Mouse (Mus musculus) hindbrain, embryonic 16.5 days (tissue): ENCODE measurements around the gene Wnt1. TPM values are rescaled to one million over a fixed set of nuclear protein-coding genes. Genes with fewer than 3 reads are reported as not detected.

ENCODE experiments used
- ATAC-seq: fragments of 200-750 bp; cut with Nextera tagmentation; 2 replicates; pipeline ENCODE4 v1.8.0; 2017; ENCODE audit warnings: moderate TSS enrichment, moderate library complexity
- H3K27ac ChIP-seq: fragments of 300-500 bp; sonication (generic); 2 replicates; pipeline ENCODE4 v1.5.1; 2014; ENCODE audit warnings: low read depth, mild to moderate bottlenecking, control low read depth, low read length, moderate library complexity
- H3K27me3 ChIP-seq: fragments of 300-500 bp; sonication (generic); replicated peaks from 2 replicates; pipeline ENCODE4 v1.6.1; 2014; ENCODE audit warnings: low read length; ENCODE audit not compliant: control insufficient read depth, insufficient read depth
- H3K36me3 ChIP-seq: fragments of 300-500 bp; sonication (generic); 2 replicates; pipeline ENCODE4 v1.6.1; 2014; ENCODE audit warnings: mild to moderate bottlenecking, low read length, moderate library complexity, mixed read lengths; ENCODE audit not compliant: control insufficient read depth, insufficient read depth
- H3K4me1 ChIP-seq: fragments of 300-500 bp; sonication (generic); 2 replicates; pipeline ENCODE4 v1.6.1; 2014; ENCODE audit warnings: low read depth, low read length; ENCODE audit not compliant: control insufficient read depth, insufficient read depth
- H3K4me2 ChIP-seq: fragments of 300-500 bp; sonication (generic); 2 replicates; pipeline ENCODE4 v1.6.1; 2014; ENCODE audit warnings: mild to moderate bottlenecking, low read length, control low read depth, moderate library complexity
- H3K4me3 ChIP-seq: fragments of 300-500 bp; sonication (generic); 2 replicates; pipeline ENCODE4 v1.5.1; 2014; ENCODE audit warnings: mild to moderate bottlenecking, low read length, control low read depth, moderate library complexity
- H3K9ac ChIP-seq: fragments of 300-500 bp; sonication (generic); 2 replicates; pipeline ENCODE4 v1.6.1; 2014; ENCODE audit warnings: low read depth, mild to moderate bottlenecking, control low read depth, low read length, moderate library complexity
- H3K9me3 ChIP-seq: fragments of 300-500 bp; sonication (generic); 2 replicates; pipeline ENCODE4 v1.6.1; 2014; ENCODE audit warnings: mild to moderate bottlenecking, low read length, moderate library complexity; ENCODE audit not compliant: control insufficient read depth
- WGBS: fragments of 180-500 bp; shearing (Covaris S2); extraction: QIAGEN DNeasy Blood & Tissue Kit; methylation state at CpG from one replicate; pipeline ENCODE4 v1.1.7; 2014; 5-methylcytosine and 5-hydroxymethylcytosine counted together
- polyA plus RNA-seq: library from polyadenylated mRNA; unstranded; fragments of >200 nt; fragmentation: Nextera tagmentation; extraction: Ambion mirVana; gene quantifications from 2 replicates; pipeline ENCODE4 v1.2.1, GENCODE M21; 2015

Wnt1 gene
- polyA plus RNA-seq, 1 experiment from 2014 or later = 1.2 TPM

DNA sequence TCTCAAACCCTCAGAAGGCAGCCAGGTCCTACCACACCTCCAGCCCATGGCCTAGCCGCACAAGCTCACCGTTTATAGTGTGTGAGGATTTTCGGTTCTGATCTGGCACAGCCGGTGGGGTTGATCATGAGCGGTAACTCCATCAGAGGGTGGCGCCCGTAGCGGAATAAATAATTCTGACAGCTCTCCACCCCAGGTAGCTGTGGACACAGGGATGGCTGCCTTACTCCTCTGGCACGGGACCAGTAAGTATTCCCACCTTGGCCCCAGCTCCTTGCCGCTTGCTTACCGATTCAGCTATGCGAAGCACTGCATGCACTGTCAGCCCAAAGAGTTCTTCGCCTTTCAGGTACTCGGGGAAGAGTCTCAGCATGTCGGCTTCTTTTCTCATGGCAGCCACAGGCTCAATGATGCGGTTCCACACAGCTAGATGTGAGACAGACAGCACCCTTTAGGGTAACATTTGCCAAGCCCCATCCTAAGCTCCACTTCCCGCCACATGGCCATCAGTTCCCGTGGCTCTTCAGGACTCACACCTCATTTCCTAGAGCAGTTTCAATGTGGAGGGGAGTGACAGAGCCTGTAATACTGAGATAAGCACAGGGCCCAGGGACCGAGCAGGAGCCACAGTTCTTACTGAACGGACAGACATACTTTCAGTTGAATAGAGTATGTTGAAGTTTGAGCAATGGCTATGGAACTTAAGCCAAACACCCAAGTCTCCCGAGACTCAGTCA, 47.5 kb downstream of the Wnt1 start:
- H3K27me3 ChIP-seq = no peaks in the 10 kb centered on the region
- 94% methylated on average over 21 of the region's 21 CpGs for whole genome bisulfite sequencing

DNA sequence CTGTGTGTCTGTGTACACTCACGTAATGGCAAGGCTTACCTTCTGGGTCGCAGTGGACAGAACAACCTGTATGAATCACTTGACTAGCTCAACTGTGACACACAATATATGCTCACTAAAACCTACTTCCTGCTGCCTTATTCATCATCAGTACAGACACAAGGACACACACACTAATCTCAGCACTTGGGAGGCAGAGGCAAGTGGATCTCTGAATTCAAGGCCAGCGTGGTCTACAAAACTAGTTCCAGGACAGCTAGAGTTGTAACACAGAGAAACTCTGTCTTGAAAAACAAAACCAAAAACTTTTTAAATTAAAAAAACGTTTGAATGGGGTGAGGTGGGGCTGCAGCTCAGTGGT, 48.1 kb downstream of the Wnt1 start:
- no peak overlapping the region for H3K9ac ChIP-seq
- ATAC-seq = no peak
- H3K4me3 ChIP-seq = no peak overlapping the region
- no peaks in the 10 kb centered on the region for H3K9me3 ChIP-seq
- 75% methylated on average over 4 of the region's 4 CpGs for WGBS
- no peaks in the 10 kb centered on the region for H3K27me3 ChIP-seq
- no peak overlapping the region for H3K27ac ChIP-seq
- H3K36me3 ChIP-seq = peaks cover 69% of the 10 kb centered on the region
- no peaks in the 10 kb centered on the region for H3K4me1 ChIP-seq
- no peak overlapping the region for H3K4me2 ChIP-seq

More for the DNA sequence above, 47.5 kb downstream of the Wnt1 start:
- Histone ChIP-seq H3K9me3 (no peaks in the 10 kb centered on the region), H3K27ac (no peak overlapping the region), H3K4me2 (no peak overlapping the region), H3K4me1 (no peaks in the 10 kb centered on the region), H3K9ac (no peak overlapping the region), H3K36me3 (peaks cover 66% of the 10 kb centered on the region), H3K4me3 (no peak overlapping the region)
- ATAC-seq = no peak

DNA sequence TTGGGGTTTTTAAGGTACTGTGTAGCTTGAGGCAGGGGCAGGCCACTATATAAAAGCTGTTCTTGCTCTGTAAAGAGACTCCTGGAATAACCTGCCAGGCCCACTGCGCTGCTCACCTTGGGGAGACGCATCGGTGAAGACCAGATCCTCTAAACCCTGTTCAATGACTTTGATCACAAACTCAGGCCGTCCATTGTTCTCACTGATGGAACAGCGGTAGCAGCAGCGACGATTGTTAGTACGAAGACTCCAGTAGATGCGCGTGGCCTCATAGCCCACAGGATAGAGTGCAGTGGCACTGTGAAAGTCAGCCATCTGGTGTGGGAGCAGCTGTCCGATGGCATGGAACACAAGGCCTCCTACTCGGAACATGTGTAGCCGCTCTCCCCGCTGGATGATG, 49.5 kb downstream of the Wnt1 start:
- Histone ChIP-seq H3K4me3 (no peak overlapping the region), H3K27me3 (no peaks in the 10 kb centered on the region), H3K4me2 (no peak overlapping the region), H3K9me3 (no peaks in the 10 kb centered on the region), H3K27ac (no peak overlapping the region), H3K36me3 (peaks cover 73% of the 10 kb centered on the region), H3K4me1 (no peaks in the 10 kb centered on the region), H3K9ac (no peak overlapping the region)
- no peak for ATAC-seq
- WGBS = 94% methylated on average over 14 of the region's 14 CpGs

DNA sequence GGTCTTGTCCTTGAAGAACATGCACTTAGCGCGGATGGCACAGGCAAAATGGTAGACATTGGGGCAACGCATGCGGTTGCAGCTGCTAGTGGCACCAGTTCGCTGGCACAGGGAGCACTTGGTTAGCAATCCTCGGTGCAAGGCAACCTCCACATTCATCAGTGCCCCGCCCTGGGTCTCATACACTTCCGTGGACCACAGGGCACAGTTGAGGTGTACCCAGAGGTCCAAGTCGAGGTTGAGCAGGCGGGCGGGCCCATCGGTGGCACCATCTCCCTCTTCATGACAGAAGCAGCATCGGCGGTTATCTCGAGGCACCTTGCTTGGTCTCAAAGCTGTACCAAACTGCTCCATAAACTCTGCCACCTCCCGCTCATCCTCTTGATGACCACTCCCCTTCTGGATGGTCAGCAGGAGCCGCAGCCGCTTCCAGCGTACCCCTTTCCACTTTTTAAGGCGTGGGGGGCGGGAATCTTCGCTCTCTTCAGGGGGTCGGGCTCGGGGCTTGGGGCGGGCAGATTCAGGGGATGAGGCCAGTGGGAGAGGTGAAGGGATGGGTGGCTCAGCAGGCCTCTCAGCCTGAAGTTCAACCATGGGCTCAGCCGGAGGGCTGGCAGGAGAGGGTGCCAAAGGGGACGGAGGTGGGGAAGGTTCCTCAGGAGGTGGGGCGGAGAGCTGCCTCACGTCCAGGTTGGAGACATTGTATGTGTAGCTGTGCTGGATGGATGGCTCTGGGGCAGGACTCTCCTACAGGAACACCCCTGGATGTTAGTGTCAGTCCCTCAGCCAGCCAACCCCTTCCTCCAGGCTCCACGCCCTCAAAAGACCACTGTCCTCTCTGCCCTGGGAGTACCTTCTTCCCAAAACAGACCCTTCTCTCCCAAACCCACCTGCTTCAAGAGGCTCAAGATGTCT, 50.3 kb downstream of the Wnt1 start:
- Histone ChIP-seq H3K27me3 (no peaks in the 10 kb centered on the region), H3K36me3 (peaks cover 73% of the 10 kb centered on the region), H3K4me1 (no peaks in the 10 kb centered on the region), H3K4me2 (no peak overlapping the region), H3K27ac (no peak overlapping the region), H3K9ac (no peak overlapping the region), H3K9me3 (no peaks in the 10 kb centered on the region), H3K4me3 (no peak overlapping the region)
- no peak for ATAC-seq
- WGBS = 96% methylated on average over 30 of the region's 30 CpGs

Other genes starting within 250 kb of the Wnt1 start
- gene Ccnt1, start 218.9 kb upstream of the Wnt1 start, polyA plus RNA-seq = 58.9 and 69.4 TPM in 2 replicates
- 0.30 and 0.31 TPM in 2 replicates for gene 4930415O20Rik, start 218.9 kb upstream of the Wnt1 start, polyA plus RNA-seq
- 9.1 and 10.1 TPM in 2 replicates for gene Adcy6, start 179.8 kb upstream of the Wnt1 start, polyA plus RNA-seq
- 129 and 141 TPM in 2 replicates for gene Cacnb3, start 159.0 kb upstream of the Wnt1 start, polyA plus RNA-seq
- 17.8 and 19.7 TPM in 2 replicates for gene Ddx23, start 127.0 kb upstream of the Wnt1 start, polyA plus RNA-seq
- 12.6 and 16.7 TPM in 2 replicates for gene Rnd1, start 112.4 kb upstream of the Wnt1 start, polyA plus RNA-seq
- gene Ccdc65, start 81.7 kb upstream of the Wnt1 start, polyA plus RNA-seq = 7.9 and 9.0 TPM in 2 replicates
- 6.3 and 8.9 TPM in 2 replicates for gene Fkbp11, start 61.7 kb upstream of the Wnt1 start, polyA plus RNA-seq
- gene Arf3, start 26.6 kb upstream of the Wnt1 start, polyA plus RNA-seq = 107 TPM in 2 replicates
- 0.06 TPM in 1 of 2 replicates, not detected in the other for gene Wnt10b, start 11.7 kb upstream of the Wnt1 start, polyA plus RNA-seq
- gene Ddn, start 19.6 kb downstream of the Wnt1 start, polyA plus RNA-seq = 0.30 and 0.31 TPM in 2 replicates
- gene Prkag1, start 41.7 kb downstream of the Wnt1 start, polyA plus RNA-seq = 72.5 and 74.4 TPM in 2 replicates
- gene Kmt2d, start 81.3 kb downstream of the Wnt1 start, polyA plus RNA-seq = 8.8 and 9.3 TPM in 2 replicates
- gene Rhebl1, start 104.7 kb downstream of the Wnt1 start, polyA plus RNA-seq = 31.4 and 33.4 TPM in 2 replicates
- gene Dhh, start 108.7 kb downstream of the Wnt1 start, polyA plus RNA-seq = 1.3 and 2.1 TPM in 2 replicates
- 25.9 and 27.0 TPM in 2 replicates for gene Lmbr1l, start 128.4 kb downstream of the Wnt1 start, polyA plus RNA-seq
- 1,672 and 1,683 TPM in 2 replicates for gene Tuba1b, start 144.7 kb downstream of the Wnt1 start, polyA plus RNA-seq
- gene Gm49450, start 163.7 kb downstream of the Wnt1 start, polyA plus RNA-seq = not detected in 2 replicates
- 15,480 and 15,543 TPM in 2 replicates for gene Tuba1a, start 163.8 kb downstream of the Wnt1 start, polyA plus RNA-seq
- gene Tuba1c, start 240.0 kb downstream of the Wnt1 start, polyA plus RNA-seq = 20.8 and 23.3 TPM in 2 replicates